Mouse (Mus musculus): Measurements from ENCODE around the gene Mindy3. TPM values are rescaled to one million over a fixed set of nuclear protein-coding genes. Genes with fewer than 3 reads are reported as not detected.
A peak's percentile ranks its signal among the peaks of the same experiment; 100 is the strongest.
"Not testable (repeated sequence)": the region's sequence is repeated elsewhere in the genome, so short reads cannot be mapped to it uniquely, and the experiment has no call there.

The Mindy3 gene
- polyA plus RNA-seq, 1 experiment from 2014 or later = 33.6 TPM

DNA sequence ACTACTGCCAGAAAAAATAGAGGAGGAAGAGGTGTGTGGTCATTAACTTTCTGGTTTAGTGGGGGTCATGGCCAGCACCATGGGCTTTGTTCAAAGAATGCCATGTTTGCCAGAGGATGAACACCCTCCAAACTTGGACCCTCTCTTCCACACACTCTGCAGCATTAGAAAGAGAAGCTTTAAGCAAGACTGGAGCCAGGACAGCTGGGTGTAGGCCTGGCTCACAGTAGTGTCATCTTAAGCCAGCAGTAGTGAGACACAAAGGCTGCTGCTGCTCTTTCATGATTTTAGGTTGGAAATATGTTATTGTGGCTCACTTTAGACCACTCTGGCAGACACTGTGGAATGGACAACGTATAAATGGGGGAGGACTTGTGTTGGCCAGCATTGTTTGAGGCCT lies 12.8 kb upstream of the Mindy3 start:
- Histone ChIP-seq H3K4me2 (replicated peaks; ENCODE audit: low read depth) (no peak overlapping the region), H3K27me3 (ENCODE audit: control insufficient read depth, insufficient read depth, low read length) (no peaks in the 10 kb centered on the region), H3K4me3 (ENCODE audit: low read depth, low read length) (no peak overlapping the region), H3K9ac (ENCODE audit: low read length) (no peak overlapping the region), H3K27ac (replicated peaks) (no peak overlapping the region), H3K9me3 (ENCODE audit: control insufficient read depth, low read length) (no peaks in the 10 kb centered on the region), H3K36me3 (ENCODE audit: control insufficient read depth, insufficient read depth, low read length) (no peaks in the 10 kb centered on the region), H3K4me1 (replicated peaks; ENCODE audit: control insufficient read depth, insufficient read depth) (no peaks in the 10 kb centered on the region)
- 29% methylated on average over 1 of the region's 1 CpGs for WGBS
- no peak for TF ChIP-seq EP300 (optimal IDR thresholded peaks at IDR 0.05)
- no peak for TF ChIP-seq CTCF (IDR thresholded peaks at IDR 0.05; ENCODE audit: low read depth)
- DNase-seq (ENCODE audit: low spot score) (no peak), ATAC-seq (ENCODE audit: low FRiP score, low TSS enrichment) (peak; percentile 72; the same call in 1 of the 2 replicates)

DNA sequence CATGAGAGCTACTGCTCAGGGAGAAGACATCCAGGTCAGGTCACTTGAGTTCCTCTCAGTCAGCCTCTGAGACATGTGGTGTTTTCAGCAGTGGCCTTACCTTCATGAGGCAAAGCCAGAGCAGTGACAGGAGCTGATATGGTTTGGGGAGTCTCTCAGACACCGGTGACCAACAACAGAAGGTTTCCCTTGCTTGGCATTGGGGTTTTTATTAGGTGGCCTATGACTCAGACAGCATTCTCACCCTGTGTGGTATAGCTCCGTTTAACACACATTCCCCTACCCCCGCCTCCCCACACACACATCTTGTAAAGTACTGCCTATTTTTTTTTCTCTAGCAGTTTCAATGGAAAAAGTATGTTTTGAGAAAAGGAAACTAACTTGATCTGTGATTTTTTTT lies 5.1 kb upstream of the Mindy3 start:
- H3K9ac ChIP-seq (ENCODE audit: low read length) = no peak overlapping the region
- no peak for TF ChIP-seq CTCF (IDR thresholded peaks at IDR 0.05; ENCODE audit: low read depth)
- TF ChIP-seq EP300 (optimal IDR thresholded peaks at IDR 0.05) = no peak
- no peak overlapping the region for H3K27ac ChIP-seq (replicated peaks)
- no peak overlapping the region for H3K4me2 ChIP-seq (replicated peaks; ENCODE audit: low read depth)
- H3K36me3 ChIP-seq (ENCODE audit: control insufficient read depth, insufficient read depth, low read length) = no peaks in the 10 kb centered on the region
- no peaks in the 10 kb centered on the region for H3K4me1 ChIP-seq (replicated peaks; ENCODE audit: control insufficient read depth, insufficient read depth)
- no peaks in the 10 kb centered on the region for H3K9me3 ChIP-seq (ENCODE audit: control insufficient read depth, low read length)
- DNase-seq (ENCODE audit: low spot score) = no peak
- H3K27me3 ChIP-seq (ENCODE audit: control insufficient read depth, insufficient read depth, low read length) = no peaks in the 10 kb centered on the region
- 72% methylated on average over 3 of the region's 3 CpGs for WGBS
- ATAC-seq (ENCODE audit: low FRiP score, low TSS enrichment) = no peak
- H3K4me3 ChIP-seq (ENCODE audit: low read depth, low read length) = no peak overlapping the region

DNA sequence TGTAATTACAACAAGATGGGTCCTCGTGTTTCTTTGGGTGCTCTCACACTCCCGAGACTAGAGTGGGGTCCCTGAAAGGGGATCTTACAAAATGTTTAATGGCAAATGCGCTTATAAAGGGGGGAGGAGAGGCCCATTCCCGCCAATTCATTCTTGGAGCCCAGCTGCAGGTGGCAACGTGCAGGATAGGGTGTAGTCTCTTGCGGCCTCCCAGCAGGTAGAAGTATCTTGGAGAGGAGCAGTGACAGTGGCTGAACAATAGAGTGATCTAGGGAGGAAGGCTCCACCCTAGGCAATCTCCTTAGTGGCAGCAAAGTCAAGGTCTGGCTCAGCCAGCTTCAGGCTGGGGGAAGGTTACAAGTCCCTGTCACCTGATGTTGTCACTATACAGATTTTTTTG lies 4.2 kb upstream of the Mindy3 start:
- not testable (repeated sequence) for H3K36me3 ChIP-seq (ENCODE audit: control insufficient read depth, insufficient read depth, low read length); H3K4me2 ChIP-seq (replicated peaks; ENCODE audit: low read depth); H3K9ac ChIP-seq (ENCODE audit: low read length); H3K27ac ChIP-seq (replicated peaks); H3K9me3 ChIP-seq (ENCODE audit: control insufficient read depth, low read length); H3K27me3 ChIP-seq (ENCODE audit: control insufficient read depth, insufficient read depth, low read length); H3K4me3 ChIP-seq (ENCODE audit: low read depth, low read length); ATAC-seq (ENCODE audit: low FRiP score, low TSS enrichment); H3K4me1 ChIP-seq (replicated peaks; ENCODE audit: control insufficient read depth, insufficient read depth); DNase-seq (ENCODE audit: low spot score)
- 61% methylated on average over 6 of the region's 6 CpGs for WGBS

DNA sequence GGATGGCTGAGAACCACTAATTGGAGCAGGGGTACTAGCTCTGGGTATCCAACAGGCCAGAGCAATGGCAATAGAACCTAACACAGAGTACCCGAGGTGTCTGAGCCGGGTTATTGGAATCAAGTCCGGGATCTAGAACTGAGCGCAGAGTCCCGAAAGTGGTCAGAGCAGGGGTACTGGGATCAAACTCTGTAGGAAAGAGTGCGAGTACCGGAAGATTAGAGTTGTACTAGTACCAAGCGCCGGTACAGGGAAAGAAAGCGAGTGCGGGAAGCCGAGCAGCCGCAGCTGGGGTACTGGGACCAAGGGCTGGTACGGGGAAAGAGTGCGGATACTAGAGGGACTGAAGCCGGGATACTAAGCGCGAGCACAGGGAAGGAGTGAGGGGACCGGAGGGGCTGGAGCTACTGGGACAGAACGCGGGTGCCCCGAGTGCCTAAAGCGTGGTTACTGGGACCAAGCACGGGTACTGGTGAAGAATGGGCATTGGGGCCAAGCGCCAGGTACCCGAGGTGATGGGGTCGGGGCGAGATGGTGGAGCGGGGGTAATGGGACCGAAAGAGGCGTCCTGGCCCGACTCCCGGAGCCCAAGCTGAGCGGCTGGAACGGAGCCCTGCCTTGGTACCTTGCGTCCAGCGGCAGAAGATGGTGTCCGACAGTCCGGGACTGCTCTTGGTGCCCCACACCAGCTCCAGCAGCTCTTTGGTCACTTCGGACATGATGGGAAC lies 572 bp downstream of the Mindy3 start:
- ATAC-seq (ENCODE audit: low FRiP score, low TSS enrichment) (peak; percentile 78), DNase-seq (ENCODE audit: low spot score) (no peak)
- Histone ChIP-seq H3K36me3 (ENCODE audit: control insufficient read depth, insufficient read depth, low read length) (no peaks in the 10 kb centered on the region), H3K4me2 (replicated peaks; ENCODE audit: low read depth) (peak overlapping the region; percentile 83), H3K4me1 (replicated peaks; ENCODE audit: control insufficient read depth, insufficient read depth) (no peaks in the 10 kb centered on the region), H3K4me3 (ENCODE audit: low read depth, low read length) (peak overlapping the region; percentile 87), H3K27me3 (ENCODE audit: control insufficient read depth, insufficient read depth, low read length) (no peaks in the 10 kb centered on the region), H3K9me3 (ENCODE audit: control insufficient read depth, low read length) (no peaks in the 10 kb centered on the region), H3K27ac (replicated peaks) (peak overlapping the region; percentile 69), H3K9ac (ENCODE audit: low read length) (peak overlapping the region; percentile 83)
- TF ChIP-seq CTCF (IDR thresholded peaks at IDR 0.05; ENCODE audit: low read depth) (no peak), EP300 (optimal IDR thresholded peaks at IDR 0.05) (no peak)
- 1% methylated on average over 39 of the region's 40 CpGs for WGBS

DNA sequence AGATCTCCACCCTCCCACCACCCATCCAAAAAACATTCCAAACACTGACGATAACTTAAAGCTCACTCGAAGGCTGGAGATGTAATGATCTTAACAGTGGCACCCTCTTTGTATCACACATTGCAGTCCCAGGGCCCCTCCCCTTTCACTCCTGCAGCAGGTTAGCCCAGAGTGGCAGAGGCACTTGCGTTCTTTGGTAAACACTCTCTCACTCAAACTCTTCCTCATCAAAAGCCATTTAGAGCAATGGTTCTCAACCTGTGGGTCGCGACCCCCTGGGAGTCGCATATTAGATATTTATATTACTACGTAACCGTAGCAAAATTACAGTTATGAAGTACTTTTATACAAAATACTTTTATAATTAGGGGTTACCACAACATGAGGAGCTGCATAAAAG lies 1.1 kb downstream of the Mindy3 start:
- peak overlapping the region; percentile 69; the same call in 1 of the 2 replicates for H3K27ac ChIP-seq (replicated peaks)
- peak overlapping the region; percentile 83 for H3K4me2 ChIP-seq (replicated peaks; ENCODE audit: low read depth)
- ATAC-seq (ENCODE audit: low FRiP score, low TSS enrichment) (0 out of 2 replicates have a peak, but pooled peaks have one; percentile 38), DNase-seq (ENCODE audit: low spot score) (peak; percentile 30)
- H3K27me3 ChIP-seq (ENCODE audit: control insufficient read depth, insufficient read depth, low read length) = no peaks in the 10 kb centered on the region
- H3K4me1 ChIP-seq (replicated peaks; ENCODE audit: control insufficient read depth, insufficient read depth) = no peaks in the 10 kb centered on the region
- WGBS = 25% methylated on average over 8 of the region's 8 CpGs
- no peak for TF ChIP-seq EP300 (optimal IDR thresholded peaks at IDR 0.05)
- TF ChIP-seq CTCF (IDR thresholded peaks at IDR 0.05; ENCODE audit: low read depth) = no peak
- H3K9ac ChIP-seq (ENCODE audit: low read length) = peak overlapping the region; percentile 83
- no peaks in the 10 kb centered on the region for H3K36me3 ChIP-seq (ENCODE audit: control insufficient read depth, insufficient read depth, low read length)
- H3K4me3 ChIP-seq (ENCODE audit: low read depth, low read length) = peak overlapping the region; percentile 87
- no peaks in the 10 kb centered on the region for H3K9me3 ChIP-seq (ENCODE audit: control insufficient read depth, low read length)

DNA sequence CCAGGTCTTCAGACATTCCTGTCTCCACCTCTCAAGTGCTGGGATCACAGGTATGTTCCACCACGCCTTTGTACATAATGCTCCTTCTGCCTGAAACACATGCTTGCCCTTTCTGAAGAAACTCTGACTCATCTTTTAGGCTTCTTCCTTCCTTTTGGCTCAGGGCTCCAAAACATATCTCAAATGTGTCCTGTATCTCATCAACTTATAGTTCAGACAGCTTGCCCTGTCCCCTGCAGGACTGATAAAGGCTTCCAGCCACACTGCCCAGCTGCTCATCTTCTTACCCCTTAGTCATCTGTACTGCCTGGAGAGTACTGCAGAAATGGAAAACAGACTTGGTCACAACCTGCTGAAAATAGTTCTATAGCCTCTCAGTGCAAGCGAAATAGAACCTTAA lies 7.0 kb downstream of the Mindy3 start:
- Histone ChIP-seq H3K9ac (ENCODE audit: low read length) (no peak overlapping the region), H3K27ac (replicated peaks) (no peak overlapping the region), H3K36me3 (ENCODE audit: control insufficient read depth, insufficient read depth, low read length) (no peaks in the 10 kb centered on the region), H3K9me3 (ENCODE audit: control insufficient read depth, low read length) (no peaks in the 10 kb centered on the region), H3K4me2 (replicated peaks; ENCODE audit: low read depth) (no peak overlapping the region), H3K4me1 (replicated peaks; ENCODE audit: control insufficient read depth, insufficient read depth) (no peaks in the 10 kb centered on the region), H3K27me3 (ENCODE audit: control insufficient read depth, insufficient read depth, low read length) (no peaks in the 10 kb centered on the region), H3K4me3 (ENCODE audit: low read depth, low read length) (no peak overlapping the region)
- ATAC-seq (ENCODE audit: low FRiP score, low TSS enrichment) (no peak), DNase-seq (ENCODE audit: low spot score) (no peak)
- no peak for TF ChIP-seq EP300 (optimal IDR thresholded peaks at IDR 0.05)
- no peak for TF ChIP-seq CTCF (IDR thresholded peaks at IDR 0.05; ENCODE audit: low read depth)
- 79% methylated on average over 2 of the region's 2 CpGs for WGBS
